Mouse (Mus musculus): Measurements from ENCODE around the gene Dusp18.
"Not testable (repeated sequence)": the region's sequence is repeated elsewhere in the genome, so short reads cannot be mapped to it uniquely, and the experiment has no call there.

Dusp18 gene

GRCm38 (mm10) chr11:3895458-3895857 lies 418 bp downstream of the Dusp18 start:
- DNase-seq: no peak

- DNase-seq: no peak
Measured at GRCm38 (mm10) chr11:3895933-3896332, 893 bp downstream of the Dusp18 start.

- no peak for DNase-seq
Measured at GRCm38 (mm10) chr11:3900296-3900695, 5.3 kb downstream of the Dusp18 start.

DNA sequence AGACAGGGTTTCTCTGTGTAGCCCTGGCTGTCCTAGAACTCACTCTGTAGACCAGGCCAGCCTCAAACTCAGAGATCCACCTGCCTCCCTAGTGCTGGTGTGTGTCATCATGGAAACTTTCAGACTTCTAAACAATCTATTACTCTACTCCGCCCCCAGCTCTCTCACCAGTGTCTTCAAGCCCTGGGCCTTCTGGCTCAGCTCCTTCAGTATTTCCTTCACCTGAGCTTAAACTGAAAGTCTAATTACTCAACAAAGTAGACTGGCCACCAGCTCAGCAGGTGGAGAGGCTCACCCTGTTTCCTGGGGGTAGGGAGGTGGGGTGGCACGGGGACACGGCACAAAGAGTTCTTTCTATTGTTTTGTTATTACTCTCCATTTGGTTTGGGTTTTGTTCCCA lies 7.5 kb downstream of the Dusp18 start:
- DNase-seq: no peak

GRCm38 (mm10) chr11:3903046-3903445 lies 8.0 kb downstream of the Dusp18 start:
- DNase-seq: peak; percentile 61

DNA sequence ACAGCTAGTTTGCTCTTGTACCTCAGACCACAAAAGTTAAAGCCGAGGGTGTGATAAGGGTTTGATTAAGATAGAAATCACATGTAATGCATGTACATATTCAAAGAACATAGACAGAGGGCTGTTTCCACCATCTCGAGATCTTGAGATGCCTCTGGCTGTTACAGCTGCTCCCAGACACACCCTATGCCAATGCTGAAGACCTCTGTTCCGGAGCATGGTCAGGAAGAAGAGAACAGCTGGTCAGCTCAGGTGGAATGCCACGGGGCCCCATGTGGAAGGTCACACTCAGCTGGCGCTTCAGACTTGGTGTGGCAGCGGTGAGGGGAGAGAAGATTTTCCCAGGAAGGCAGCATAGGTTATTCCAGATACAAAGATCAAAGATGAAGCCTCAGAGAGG lies 9.6 kb downstream of the Dusp18 start:
- DNase-seq: no peak

- DNase-seq: no peak
Measured at GRCm38 (mm10) chr11:3905446-3905845, 10.4 kb downstream of the Dusp18 start.

DNA sequence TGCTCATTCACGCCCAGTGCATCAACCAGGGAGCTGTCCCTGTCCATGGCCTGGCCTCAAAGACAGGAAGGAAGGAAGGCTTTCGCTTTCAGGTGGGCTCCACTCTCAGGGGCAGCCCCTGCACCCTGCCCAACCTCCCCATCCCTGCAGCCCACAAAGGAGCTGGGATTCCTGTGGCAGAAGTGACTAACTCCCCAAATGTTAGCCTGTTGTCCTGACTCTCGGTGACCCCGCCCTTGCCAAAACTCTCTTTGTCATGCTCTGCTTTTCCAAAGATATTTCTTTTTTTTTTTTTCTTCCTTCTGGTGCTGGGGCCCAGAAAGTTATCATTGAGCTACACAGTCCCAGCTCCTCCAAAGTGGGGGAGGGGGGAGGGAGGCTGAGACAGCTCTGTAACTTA lies 14.2 kb downstream of the Dusp18 start:
- DNase-seq: no peak

DNA sequence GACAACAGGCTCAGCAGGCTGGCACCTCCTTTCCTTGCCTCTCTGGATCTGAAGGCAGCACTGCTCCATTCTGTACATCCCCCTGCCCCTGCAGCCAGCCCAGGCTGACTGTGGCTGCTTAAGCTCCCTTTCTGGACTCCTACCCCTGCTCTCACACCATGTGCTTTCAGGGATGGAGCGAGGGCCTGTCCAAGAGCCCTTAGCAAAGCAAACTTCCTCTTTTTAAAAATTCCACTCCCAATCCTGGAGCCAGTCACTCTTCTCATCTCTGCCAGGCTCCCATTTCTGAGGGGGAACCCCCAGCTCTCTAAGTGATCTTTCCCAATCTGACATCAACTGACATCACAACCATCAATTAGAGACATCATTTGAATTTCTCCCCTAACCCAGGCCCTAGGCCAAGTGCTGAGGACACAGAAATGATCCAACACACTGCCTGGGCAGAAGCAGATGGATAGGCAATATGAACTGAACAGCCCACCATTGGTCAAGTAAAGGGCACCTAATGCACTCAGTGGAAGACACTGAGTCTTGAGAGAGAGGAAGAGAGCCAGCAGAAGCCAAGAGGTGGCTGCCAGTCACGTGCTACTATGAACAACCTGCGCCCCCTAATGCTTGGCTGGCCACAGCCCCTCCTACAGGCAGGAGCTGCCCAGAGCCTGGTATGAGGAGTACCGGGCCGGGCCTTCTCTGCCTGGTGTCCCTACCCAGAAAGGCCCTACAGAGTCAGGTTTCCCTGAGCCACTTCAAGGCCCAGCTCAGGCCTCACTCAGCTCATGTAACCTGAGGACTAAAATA lies 15.7 kb downstream of the Dusp18 start:
- DNase-seq: no peak

DNA sequence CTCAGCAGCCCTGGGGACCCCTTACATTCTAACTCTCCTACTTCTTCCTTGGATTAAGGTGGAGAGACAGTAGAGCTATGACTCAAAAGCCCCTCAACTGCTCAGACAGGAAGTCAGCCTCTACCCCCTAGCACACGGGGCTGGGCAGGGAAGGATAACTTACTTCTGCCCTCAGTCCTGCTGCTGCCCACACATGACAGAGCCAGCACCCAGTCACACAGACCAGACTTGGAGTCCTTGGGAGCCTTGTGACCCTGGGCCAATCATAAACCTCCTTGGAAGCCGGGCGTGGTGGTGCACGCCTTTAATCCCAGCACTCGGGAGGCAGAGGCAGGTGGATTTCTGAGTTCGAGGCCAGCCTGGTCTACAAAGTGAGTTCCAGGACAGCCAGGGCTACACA lies 16.4 kb downstream of the Dusp18 start:
- not testable (repeated sequence) for DNase-seq

DNA sequence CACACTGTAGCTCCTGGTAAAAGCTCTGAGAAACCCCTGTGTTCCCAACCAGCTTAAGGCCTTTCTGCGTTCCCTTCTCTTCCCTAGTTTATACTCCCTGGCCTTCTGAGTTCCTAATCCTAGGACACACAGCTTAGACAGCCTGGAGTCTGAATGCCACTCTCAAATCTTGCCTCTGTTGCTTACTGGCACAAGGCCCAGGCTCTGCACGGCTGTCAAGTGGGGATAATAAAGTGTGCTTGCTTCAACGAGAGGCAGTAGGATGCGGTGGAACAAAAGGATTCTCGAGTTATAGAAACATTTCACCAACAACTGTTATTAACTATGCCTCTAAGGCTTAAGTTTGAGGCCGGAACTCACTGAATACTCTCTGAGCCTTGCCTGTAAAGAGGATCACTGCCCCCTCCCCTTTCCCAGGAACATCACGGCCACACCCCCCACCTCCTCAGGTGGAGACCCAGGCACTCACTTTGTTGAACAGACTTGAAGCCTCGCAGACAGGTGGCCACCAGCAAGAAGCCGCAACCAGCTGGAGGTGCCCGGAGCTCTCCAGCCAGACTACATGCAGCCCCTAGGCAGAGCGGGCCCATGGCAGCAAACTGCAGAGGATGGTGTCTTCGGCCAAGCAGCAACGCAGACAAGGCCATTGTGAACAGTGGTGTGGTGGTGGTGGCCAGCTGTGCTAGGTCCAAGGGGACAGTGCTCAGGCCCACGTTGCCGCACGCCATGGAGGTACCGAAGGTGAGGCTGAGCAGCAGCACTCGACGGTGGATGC lies 17.2 kb downstream of the Dusp18 start:
- DNase-seq: no peak

DNA sequence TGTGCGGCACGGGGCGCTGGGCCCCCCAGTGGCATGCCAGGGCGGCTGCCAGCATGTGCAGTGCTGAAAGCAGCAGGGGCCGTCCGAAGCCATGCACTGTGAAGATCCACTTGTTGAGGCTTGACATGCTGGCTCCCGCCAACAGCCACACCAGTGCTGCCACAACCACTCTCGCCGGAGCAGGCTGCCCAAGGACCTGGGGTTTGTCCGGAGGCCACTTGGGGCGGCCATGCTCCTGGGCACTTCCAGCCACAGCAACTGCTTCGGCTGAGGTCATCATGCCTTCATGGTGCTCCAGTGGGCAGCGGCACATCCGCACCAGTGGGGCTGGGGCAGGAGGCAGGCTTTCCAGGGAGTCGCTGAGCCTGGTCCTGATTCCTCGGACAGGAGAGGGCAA lies 17.8 kb downstream of the Dusp18 start:
- DNase-seq: peak; percentile 68

DNA sequence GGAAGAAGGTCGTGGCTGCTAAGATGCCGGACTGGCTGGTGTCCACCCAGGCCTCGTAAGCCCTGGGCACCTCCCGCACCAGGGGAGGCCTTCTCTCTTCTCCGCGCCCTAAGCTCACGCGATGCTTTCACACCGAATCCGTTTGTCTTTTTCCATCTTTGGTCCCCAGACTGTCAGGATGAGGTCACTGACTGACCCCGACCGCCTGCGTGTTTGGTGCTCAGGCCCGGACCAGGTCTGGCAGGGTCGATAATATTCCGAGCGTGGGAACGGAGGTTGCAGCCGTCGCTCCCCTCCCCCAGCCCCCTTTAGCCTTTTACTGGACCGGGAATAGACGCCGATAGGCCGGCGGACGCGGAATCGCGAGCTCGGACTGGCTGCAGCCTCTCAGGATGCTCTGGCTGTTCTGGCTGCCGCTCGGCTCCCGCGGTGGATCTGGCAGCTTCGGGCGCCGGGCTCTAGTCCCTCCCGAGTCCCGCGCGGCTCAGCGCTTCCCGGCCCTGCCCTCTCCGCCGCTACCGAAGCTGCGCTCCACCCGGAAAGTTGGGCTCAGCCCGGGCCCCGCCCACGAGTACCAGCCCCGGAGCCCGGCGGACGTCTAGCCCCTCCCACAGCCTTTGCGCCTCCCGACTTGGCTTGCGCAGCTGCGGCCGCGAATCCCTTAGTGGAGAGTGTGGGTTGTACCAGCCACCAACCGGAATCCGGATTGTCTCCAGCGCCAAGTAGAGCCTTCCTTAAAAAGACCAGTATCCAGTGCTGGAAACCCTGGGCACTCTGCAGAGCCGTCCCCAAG lies 18.5 kb downstream of the Dusp18 start:
- peak; percentile 94 for DNase-seq

- peak; percentile 83 for DNase-seq
Measured at GRCm38 (mm10) chr11:3914109-3914840, 19.2 kb downstream of the Dusp18 start, which contains the start of gene Slc35e4. Slc35e4 (minus strand) TSS chr11:3914664.

DNA sequence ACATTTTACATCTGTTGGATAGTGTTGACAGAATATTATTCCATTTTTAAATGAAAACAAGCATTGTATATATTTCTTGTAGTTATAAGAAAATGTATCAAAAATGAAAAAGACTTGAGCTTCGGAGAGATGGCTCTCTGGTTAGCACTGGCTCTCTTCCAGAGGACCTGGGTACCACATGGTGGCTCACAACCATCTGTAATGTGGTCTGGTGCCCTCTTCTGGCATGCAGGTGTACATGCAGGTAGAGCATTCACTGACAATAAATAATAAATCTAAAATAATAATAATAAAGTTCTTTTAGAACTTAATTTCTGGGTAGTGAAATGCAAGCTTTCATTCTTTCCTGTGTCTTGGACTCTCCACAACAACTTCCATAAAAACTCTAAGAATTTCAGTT lies 23.7 kb downstream of the Dusp18 start:
- no peak for DNase-seq

- DNase-seq: no peak
Measured at GRCm38 (mm10) chr11:3920476-3920875, 25.4 kb downstream of the Dusp18 start.

DNA sequence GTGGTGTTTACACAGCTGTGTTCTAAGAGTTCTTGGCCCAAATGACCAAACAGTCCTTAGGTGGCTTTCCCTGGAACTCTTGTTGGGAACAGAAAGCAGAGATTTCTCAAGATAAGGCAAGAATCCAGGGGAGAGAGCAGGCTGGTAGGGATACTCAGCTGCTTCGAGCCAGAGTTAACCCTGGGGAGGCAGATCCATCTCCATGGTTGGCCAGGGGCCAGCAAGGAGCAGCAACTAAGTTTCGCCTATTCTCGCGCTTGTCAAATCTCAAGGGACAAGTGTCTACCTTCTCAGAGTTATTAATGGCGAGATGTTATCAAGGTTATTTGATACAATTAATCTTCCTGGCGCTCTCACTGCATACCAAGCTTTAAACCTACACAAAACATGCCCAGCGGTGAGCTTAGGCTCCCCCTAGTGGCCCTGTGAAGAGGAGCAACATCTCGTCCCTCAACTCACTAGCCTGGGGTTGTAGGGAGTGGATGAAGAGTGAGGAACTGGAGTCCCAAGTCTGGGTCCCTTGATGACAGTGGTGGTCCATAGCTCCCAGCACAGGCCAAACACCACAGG lies 26.3 kb downstream of the Dusp18 start:
- no peak for DNase-seq

- no peak for DNase-seq
Measured at GRCm38 (mm10) chr11:3922115-3922514, 27.1 kb downstream of the Dusp18 start.

DNA sequence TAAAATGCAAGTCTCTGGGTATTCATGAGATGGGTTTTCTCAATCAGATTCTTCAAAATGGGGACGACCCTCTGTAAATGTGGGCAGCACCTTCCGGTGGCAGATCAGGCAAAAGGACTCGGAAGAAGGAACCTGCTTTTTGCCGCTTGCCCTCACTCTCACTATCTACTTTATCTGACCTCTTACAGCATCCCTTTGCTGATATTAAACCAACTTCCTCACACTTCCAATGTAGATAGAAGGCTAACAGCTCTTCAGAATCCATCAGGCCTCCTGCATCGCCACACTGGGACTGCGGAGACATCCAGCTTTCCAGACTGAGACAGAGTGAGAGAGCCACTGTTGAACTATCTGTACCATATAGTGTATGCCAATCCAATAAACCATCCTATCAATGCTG lies 27.7 kb downstream of the Dusp18 start:
- no peak for DNase-seq

DNA sequence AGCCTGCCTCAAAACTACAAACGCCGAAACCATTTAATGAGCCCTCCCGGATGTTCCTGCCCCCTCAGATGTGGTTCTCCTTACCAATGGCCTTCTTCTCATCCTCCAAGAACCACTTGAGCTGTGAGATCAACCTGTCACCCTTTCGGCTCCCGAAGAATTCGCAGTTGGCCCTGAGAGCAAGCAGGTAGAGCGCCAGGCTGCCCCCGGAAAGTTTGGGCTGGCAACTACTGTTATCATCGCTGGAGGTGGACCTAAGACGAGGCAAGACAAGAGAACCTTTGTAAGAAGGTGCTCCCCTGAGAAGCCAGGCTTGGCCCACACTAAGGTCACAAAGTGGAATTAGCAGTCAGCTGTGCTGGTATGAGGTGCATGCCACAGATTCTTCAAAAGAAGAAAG lies 30.9 kb downstream of the Dusp18 start:
- DNase-seq: no peak

DNA sequence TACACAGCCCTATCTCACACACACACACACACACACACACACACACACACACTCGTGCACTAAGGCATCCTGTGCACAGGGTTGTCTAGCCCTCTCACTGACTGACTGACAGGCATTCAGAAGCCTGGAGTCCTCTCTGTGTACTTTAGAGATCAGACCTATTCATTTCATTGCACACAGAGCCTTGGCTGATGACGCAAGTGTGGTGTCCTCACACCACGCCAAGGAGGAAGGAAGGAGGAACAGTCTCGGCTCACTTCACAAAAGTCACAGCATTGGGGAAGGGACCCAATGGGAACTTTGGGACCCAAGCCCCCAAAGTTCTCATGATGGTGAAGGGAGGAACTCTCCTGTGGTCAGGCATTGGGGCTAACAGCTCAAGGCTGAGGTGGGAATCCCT lies 35.0 kb downstream of the Dusp18 start:
- DNase-seq: no peak

DNA sequence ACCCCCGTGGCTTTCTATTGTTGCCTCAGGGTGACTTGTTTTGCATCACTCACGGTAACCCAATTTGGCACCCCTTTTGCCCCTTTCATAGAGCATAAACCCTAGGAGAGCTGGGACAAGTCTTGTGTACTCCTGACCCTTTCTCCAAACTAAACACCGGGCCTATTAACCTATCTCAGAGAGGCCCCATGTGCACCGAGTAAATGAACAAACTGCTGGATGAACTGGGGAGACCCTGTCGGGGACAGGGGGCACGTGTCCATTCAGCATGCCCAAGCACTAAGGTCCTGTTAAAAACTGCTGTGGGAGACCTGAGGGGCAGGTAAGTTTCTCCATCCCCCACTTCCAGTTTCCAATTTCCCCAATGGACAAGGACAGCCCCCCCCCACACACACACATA lies 35.9 kb downstream of the Dusp18 start:
- no peak for DNase-seq
